Mouse (Mus musculus) cerebellum, adult (tissue): ENCODE results near the gene Ppan.
A peak's percentile ranks its signal among the peaks of the same experiment; 100 is the strongest.

Source experiments
- ATAC-seq: cut with Nextera tagmentation; 2 replicates; pipeline ENCODE4 v1.9.2; 2017; ENCODE audit warnings: mild to moderate bottlenecking, moderate library complexity, mixed read lengths; ENCODE audit not compliant: insufficient number of reproducible peaks, low FRiP score, low TSS enrichment

Gene Ppan

GRCm38 (mm10) chr9:20878041-20878709 is 9.8 kb upstream of the Ppan start:
- peak; percentile 92 for ATAC-seq

GRCm38 (mm10) chr9:20878710-20879065 is 9.3 kb upstream of the Ppan start:
- 0 out of 2 replicates have a peak, but pooled peaks have one; percentile 12 for ATAC-seq

GRCm38 (mm10) chr9:20879097-20879792 is 8.7 kb upstream of the Ppan start, which contains the start of gene Angptl6:
TSS of gene Angptl6 (minus strand) at chr9:20879727.
- ATAC-seq, result no peak

- ATAC-seq, result no peak
Observed at GRCm38 (mm10) chr9:20886563-20886962, 1.4 kb upstream of the Ppan start.

GRCm38 (mm10) chr9:20887191-20887590 is 784 bp upstream of the Ppan start:
- ATAC-seq, result no peak

- ATAC-seq, result 0 out of 2 replicates have a peak, but pooled peaks have one; percentile 2
Observed at GRCm38 (mm10) chr9:20888386-20888765, 401 bp downstream of the Ppan start.

- ATAC-seq, result no peak
Observed at GRCm38 (mm10) chr9:20889185-20890141, 1.5 kb downstream of the Ppan start.

GRCm38 (mm10) chr9:20890411-20890810 is 2.4 kb downstream of the Ppan start:
- ATAC-seq, result no peak

- no peak for ATAC-seq
Observed at GRCm38 (mm10) chr9:20891339-20892103, 3.5 kb downstream of the Ppan start.

GRCm38 (mm10) chr9:20892104-20892653 is 4.2 kb downstream of the Ppan start:
- no peak for ATAC-seq

GRCm38 (mm10) chr9:20893069-20893468 is 5.1 kb downstream of the Ppan start:
- ATAC-seq, result no peak

GRCm38 (mm10) chr9:20893590-20894343 is 5.8 kb downstream of the Ppan start:
- ATAC-seq, result no peak

GRCm38 (mm10) chr9:20894629-20895028 is 6.7 kb downstream of the Ppan start:
- no peak for ATAC-seq

- ATAC-seq, result no peak
Observed at GRCm38 (mm10) chr9:20895382-20895781, 7.4 kb downstream of the Ppan start.

- ATAC-seq, result peak; percentile 46; the same call in 1 of the 2 replicates
Observed at GRCm38 (mm10) chr9:20897736-20898510, 9.9 kb downstream of the Ppan start.

GRCm38 (mm10) chr9:20898511-20899073 is 10.6 kb downstream of the Ppan start, which contains the start of gene Eif3g:
TSS of gene Eif3g (minus strand) at chr9:20898623.
- ATAC-seq, result peak; percentile 67; the same call in 1 of the 2 replicates

- ATAC-seq, result no peak
Observed at GRCm38 (mm10) chr9:20901466-20902173, 13.6 kb downstream of the Ppan start.
